In genomic region chr4:45419051-45419450, GRCm38 (mm10) we compare ENCODE assay signal across 15 mouse cellular contexts. TPM values are rescaled to one million over a fixed set of nuclear protein-coding genes. Genes with fewer than 3 reads are reported as not detected.
DNase-seq lines count a peak whose midpoint lies in the region; ATAC-seq and TF ChIP-seq lines count a peak whose summit lies in the region.
"Had no signal": no experiment of that assay in that cellular context is flagged by ENCODE, and none has a peak within 500 bp of the region (broad histone marks: within the 10 kb centered on the region; RNA-seq: fewer than 3 reads in every experiment).

No protein-coding gene starts in this region.

- 0 out of 2 replicates have a peak overlapping the region, but pooled peaks have one; percentile 23 for H3K27ac ChIP-seq in hindbrain, embryonic 13.5 days
- no peak overlapping the region for H3K27ac ChIP-seq in hindbrain, embryonic 16.5 days (ENCODE audit: low read depth, low read length)
- H3K27ac ChIP-seq in ES-Bruce4 (ENCODE audit: insufficient read depth, low read length) = peak overlapping the region; percentile 42
- H3K27ac ChIP-seq in embryonic facial prominence, embryonic 13.5 days = no peak overlapping the region
- no peak overlapping the region for H3K27ac ChIP-seq in intestine, postnatal 0 days (ENCODE audit: low read depth, low read length)
- H3K27ac ChIP-seq: hindbrain, embryonic 15.5 days; liver, embryonic 14.5 days had no signal

- TF ChIP-seq POLR2A in ES-Bruce4 (IDR thresholded peaks at IDR 0.05; ENCODE audit: insufficient read depth, low read length) = no peak

- no peak for DNase-seq in gastrocnemius, postnatal 4 days (ENCODE audit: low spot score in 2 of 2)
- DNase-seq in kidney, postnatal 25 days = no peak
- DNase-seq: cerebellum, adult 11-12 months; cerebellum, adult 9-11 months; gastrocnemius, postnatal 25 days had no signal

- 80% methylated on average over 4 of the region's 4 CpGs for WGBS in hindbrain, embryonic 13.5 days
- 80% methylated on average over 4 of the region's 4 CpGs for WGBS in hindbrain, embryonic 16.5 days
- 81% methylated on average over 4 of the region's 4 CpGs for WGBS in embryonic facial prominence, embryonic 13.5 days
- 83% methylated on average over 4 of the region's 4 CpGs for WGBS in intestine, postnatal 0 days

- H3K9me3 ChIP-seq in hindbrain, embryonic 13.5 days = no peaks in the 10 kb centered on the region
- no peaks in the 10 kb centered on the region for H3K9me3 ChIP-seq in hindbrain, embryonic 16.5 days (ENCODE audit: control insufficient read depth, low read length)
- H3K9me3 ChIP-seq in E14TG2a.4 (ENCODE audit: low read length) (no peaks in the 10 kb centered on the region), ES-Bruce4 (replicated peaks; ENCODE audit: control insufficient read depth, insufficient read depth, low read length, poor library complexity, severe bottlenecking) (no peaks in the 10 kb centered on the region)
- no peaks in the 10 kb centered on the region for H3K9me3 ChIP-seq in embryonic facial prominence, embryonic 13.5 days
- no peaks in the 10 kb centered on the region for H3K9me3 ChIP-seq in intestine, postnatal 0 days (ENCODE audit: control insufficient read depth)
- H3K9me3 ChIP-seq: embryonic facial prominence, embryonic 15.5 days; hindbrain, embryonic 15.5 days had no signal

- 0 out of 2 replicates have a peak, but pooled peaks cover 4% of the 10 kb centered on the region for H3K27me3 ChIP-seq in hindbrain, embryonic 13.5 days
- H3K27me3 ChIP-seq in hindbrain, embryonic 16.5 days (replicated peaks; ENCODE audit: control insufficient read depth, insufficient read depth, low read length) = no peaks in the 10 kb centered on the region; the same call in 1 of the 2 replicates
- no peaks in the 10 kb centered on the region for H3K27me3 ChIP-seq in E14TG2a.4 (ENCODE audit: insufficient read depth, low read length)
- no peaks in the 10 kb centered on the region for H3K27me3 ChIP-seq in ES-Bruce4 (ENCODE audit: control insufficient read depth, insufficient read depth, low read length, poor library complexity, severe bottlenecking)
- no peaks in the 10 kb centered on the region for H3K27me3 ChIP-seq in embryonic facial prominence, embryonic 13.5 days
- no peaks in the 10 kb centered on the region for H3K27me3 ChIP-seq in intestine, postnatal 0 days (replicated peaks; ENCODE audit: control insufficient read depth, insufficient read depth, low read length)
- H3K27me3 ChIP-seq: embryonic facial prominence, embryonic 15.5 days; hindbrain, embryonic 15.5 days; Patski had no signal

- TF ChIP-seq CTCF in E14TG2a.4 (conservative IDR thresholded peaks at IDR 0.05; ENCODE audit: low read length) = no peak
- TF ChIP-seq CTCF in ES-Bruce4 (IDR thresholded peaks at IDR 0.05; ENCODE audit: low read depth, low read length) = no peak
- TF ChIP-seq CTCF in intestine, postnatal 0 days (IDR thresholded peaks at IDR 0.05; ENCODE audit: low read depth) = no peak

- ATAC-seq in hindbrain, embryonic 13.5 days (ENCODE audit: low FRiP score) = no peak
- ATAC-seq in hindbrain, embryonic 16.5 days = no peak
- no peak for ATAC-seq in embryonic facial prominence, embryonic 13.5 days (ENCODE audit: insufficient number of reproducible peaks, insufficient read depth, low FRiP score, low TSS enrichment, low read depth)
- ATAC-seq in intestine, postnatal 0 days = no peak

- H3K4me3 ChIP-seq in hindbrain, embryonic 13.5 days = no peak overlapping the region
- no peak overlapping the region for H3K4me3 ChIP-seq in hindbrain, embryonic 16.5 days (ENCODE audit: low read length)
- H3K4me3 ChIP-seq in E14TG2a.4 (replicated peaks; ENCODE audit: low read length) = peak overlapping the region; percentile 23; the same call in 1 of the 2 replicates
- no peak overlapping the region for H3K4me3 ChIP-seq in ES-Bruce4 (ENCODE audit: low read depth, low read length)
- no peak overlapping the region for H3K4me3 ChIP-seq in embryonic facial prominence, embryonic 13.5 days
- no peak overlapping the region for H3K4me3 ChIP-seq in intestine, postnatal 0 days (ENCODE audit: low read depth, low read length)
- H3K4me3 ChIP-seq: embryonic facial prominence, embryonic 15.5 days; hindbrain, embryonic 15.5 days had no signal

- no peaks in the 10 kb centered on the region for H3K36me3 ChIP-seq in hindbrain, embryonic 13.5 days
- H3K36me3 ChIP-seq in hindbrain, embryonic 16.5 days (ENCODE audit: control insufficient read depth, insufficient read depth, low read length) = no peaks in the 10 kb centered on the region
- H3K36me3 ChIP-seq in E14TG2a.4 (ENCODE audit: insufficient read depth, low read length) (no peaks in the 10 kb centered on the region), ES-Bruce4 (ENCODE audit: control insufficient read depth, insufficient read depth, low read length, poor library complexity, severe bottlenecking) (no peaks in the 10 kb centered on the region)
- H3K36me3 ChIP-seq in embryonic facial prominence, embryonic 13.5 days = peaks cover 12% of the 10 kb centered on the region; the same call in 1 of the 2 replicates
- peaks cover 11% of the 10 kb centered on the region for H3K36me3 ChIP-seq in intestine, postnatal 0 days (ENCODE audit: control insufficient read depth, insufficient read depth)
- H3K36me3 ChIP-seq: hindbrain, embryonic 15.5 days had no signal

- H3K9ac ChIP-seq in hindbrain, embryonic 13.5 days = no peak overlapping the region
- H3K9ac ChIP-seq in hindbrain, embryonic 16.5 days (ENCODE audit: low read depth, low read length) = no peak overlapping the region
- H3K9ac ChIP-seq in ES-Bruce4 (ENCODE audit: low read depth, poor library complexity, severe bottlenecking) = no peak overlapping the region
- H3K9ac ChIP-seq in embryonic facial prominence, embryonic 13.5 days = 0 out of 2 replicates have a peak overlapping the region, but pooled peaks have one; percentile 2
- no peak overlapping the region for H3K9ac ChIP-seq in intestine, postnatal 0 days (ENCODE audit: low read depth, low read length)
- H3K9ac ChIP-seq: embryonic facial prominence, embryonic 15.5 days; hindbrain, embryonic 15.5 days; liver, embryonic 14.5 days had no signal

- peaks cover 35% of the 10 kb centered on the region for H3K4me1 ChIP-seq in hindbrain, embryonic 13.5 days (replicated peaks)
- H3K4me1 ChIP-seq in hindbrain, embryonic 16.5 days (ENCODE audit: control insufficient read depth, insufficient read depth, low read depth, low read length) = peaks cover 2% of the 10 kb centered on the region
- peaks cover 76% of the 10 kb centered on the region for H3K4me1 ChIP-seq in E14TG2a.4 (replicated peaks; ENCODE audit: low read depth, low read length)
- H3K4me1 ChIP-seq in ES-Bruce4 (ENCODE audit: control insufficient read depth, insufficient read depth, low read length) = peaks cover 16% of the 10 kb centered on the region
- peaks cover 44% of the 10 kb centered on the region for H3K4me1 ChIP-seq in embryonic facial prominence, embryonic 13.5 days
- peaks cover 6% of the 10 kb centered on the region for H3K4me1 ChIP-seq in intestine, postnatal 0 days (replicated peaks; ENCODE audit: control insufficient read depth, insufficient read depth, low read length)

- no peak overlapping the region for H3K4me2 ChIP-seq in hindbrain, embryonic 13.5 days
- H3K4me2 ChIP-seq in hindbrain, embryonic 16.5 days (ENCODE audit: low read length) = no peak overlapping the region
- H3K4me2 ChIP-seq in embryonic facial prominence, embryonic 13.5 days = no peak overlapping the region; the same call in 1 of the 2 replicates
- no peak overlapping the region for H3K4me2 ChIP-seq in intestine, postnatal 0 days (replicated peaks; ENCODE audit: low read depth)

- peak; percentile 38; the same call in 1 of the 2 replicates for TF ChIP-seq EP300 in ES-Bruce4 (IDR thresholded peaks at IDR 0.05; ENCODE audit: insufficient read depth, low read depth, low read length)

RNA-seq across cellular contexts. Expression of gene Slc25a51, which starts 10.5 kb away (rescaled TPM):
- 71.2 and 74.8 TPM in 2 replicates for polyA plus RNA-seq in hindbrain, embryonic 13.5 days (2015; fragmentation: Nextera tagmentation; extraction: Ambion mirVana)
- polyA plus RNA-seq in hindbrain, embryonic 16.5 days (2015; fragmentation: Nextera tagmentation; extraction: Ambion mirVana) = 59.4 and 72.2 TPM in 2 replicates
- polyA plus RNA-seq in ES-Bruce4 (2011; ENCODE audit: insufficient read depth, insufficient read length, low read depth, missing spikeins) = 43.0 and 45.7 TPM in 2 replicates
- 62.1 and 62.2 TPM in 2 replicates for polyA plus RNA-seq in embryonic facial prominence, embryonic 13.5 days (2015; fragmentation: Nextera tagmentation; extraction: Ambion mirVana)
- 10 to 100 TPM; 81.9 to 89.9 TPM for total RNA-seq in gastrocnemius, postnatal 4 days (2021)
- 39.7 and 40.9 TPM in 2 replicates for polyA plus RNA-seq in intestine, postnatal 0 days (2015; fragmentation: Nextera tagmentation; extraction: Ambion mirVana)

Comparison
In these comparisons a context has a peak if more than half of its experiments do, and no peak if none do; other contexts are left out.
1. H3K27ac ChIP-seq: peak in hindbrain, embryonic 13.5 days (single experiment) and ES-Bruce4 (single experiment); none in hindbrain, embryonic 16.5 days (single experiment), embryonic facial prominence, embryonic 13.5 days (single experiment) and intestine, postnatal 0 days (single experiment).